Mouse (Mus musculus) mature B cell (primary cell): ENCODE results near the gene Bbip1.
"Not testable (repeated sequence)": the region's sequence is repeated elsewhere in the genome, so short reads cannot be mapped to it uniquely, and the experiment has no call there.

Experiments used
- in situ Hi-C: fragments of 300-500 bp; cut with MboI; formaldehyde crosslinking; loops from 2 replicates; pipeline ENCODE4 v1.14.3; 2019

The Bbip1 gene

GRCm38 (mm10) chr19:53943802-53944785 lies at the start of gene Bbip1, which contains the start of gene Shoc2:
Gene Bbip1 (minus strand): TSS chr19:53944627.
Gene Shoc2 (plus strand): TSS chr19:53944306.
- in situ Hi-C loops: no loop called here

- in situ Hi-C loops: no loop called here
These were observed 49.4 kb upstream of the Bbip1 start for GRCm38 (mm10) chr19:53993860-53994259.

GRCm38 (mm10) chr19:53990538-53990937 lies 46.1 kb upstream of the Bbip1 start:
- in situ Hi-C loops: no loop called here

GRCm38 (mm10) chr19:53984628-53985027 lies 40.2 kb upstream of the Bbip1 start:
- in situ Hi-C loops: no loop called here

- in situ Hi-C loops: no loop called here
These were observed 38.9 kb upstream of the Bbip1 start for GRCm38 (mm10) chr19:53983336-53983735.

GRCm38 (mm10) chr19:53982041-53982440 lies 37.6 kb upstream of the Bbip1 start:
- in situ Hi-C loops: no loop called here

- in situ Hi-C loops: no loop called here
These were observed 29.2 kb upstream of the Bbip1 start for GRCm38 (mm10) chr19:53973656-53974055.

- in situ Hi-C loops: no loop called here
These were observed 27.5 kb upstream of the Bbip1 start for GRCm38 (mm10) chr19:53971938-53972337.

- in situ Hi-C loops: no loop called here
These were observed 24.8 kb upstream of the Bbip1 start for GRCm38 (mm10) chr19:53969226-53969625.

- in situ Hi-C loops: no loop called here
These were observed 20.6 kb upstream of the Bbip1 start for GRCm38 (mm10) chr19:53964910-53965633.

GRCm38 (mm10) chr19:53964347-53964746 lies 19.9 kb upstream of the Bbip1 start:
- in situ Hi-C loops: not testable (repeated sequence)

- in situ Hi-C loops: no loop called here
These were observed 18.1 kb upstream of the Bbip1 start for GRCm38 (mm10) chr19:53962511-53962910.

- in situ Hi-C loops: no loop called here
These were observed 13.1 kb upstream of the Bbip1 start for GRCm38 (mm10) chr19:53957513-53957912.

- in situ Hi-C loops: no loop called here
These were observed 980 bp upstream of the Bbip1 start for GRCm38 (mm10) chr19:53945171-53946042.

GRCm38 (mm10) chr19:53944786-53945169 lies 351 bp upstream of the Bbip1 start:
- in situ Hi-C loops: no loop called here

GRCm38 (mm10) chr19:53942342-53942741 lies 2.1 kb downstream of the Bbip1 start:
- in situ Hi-C loops: no loop called here

GRCm38 (mm10) chr19:53941139-53941538 lies 3.3 kb downstream of the Bbip1 start:
- in situ Hi-C loops: no loop called here

GRCm38 (mm10) chr19:53939467-53939866 lies 5.0 kb downstream of the Bbip1 start:
- in situ Hi-C loops: no loop called here

- in situ Hi-C loops: no loop called here
These were observed 10.4 kb downstream of the Bbip1 start for GRCm38 (mm10) chr19:53934046-53934445.

- in situ Hi-C loops: no loop called here
These were observed 11.4 kb downstream of the Bbip1 start for GRCm38 (mm10) chr19:53933050-53933449.

- in situ Hi-C loops: no loop called here
These were observed 15.2 kb downstream of the Bbip1 start for GRCm38 (mm10) chr19:53929218-53929617.

- in situ Hi-C loops: no loop called here
These were observed 17.7 kb downstream of the Bbip1 start for GRCm38 (mm10) chr19:53926705-53927104.
